8 mouse cellular contexts compared by ENCODE assay signal in the genomic region with DNA sequence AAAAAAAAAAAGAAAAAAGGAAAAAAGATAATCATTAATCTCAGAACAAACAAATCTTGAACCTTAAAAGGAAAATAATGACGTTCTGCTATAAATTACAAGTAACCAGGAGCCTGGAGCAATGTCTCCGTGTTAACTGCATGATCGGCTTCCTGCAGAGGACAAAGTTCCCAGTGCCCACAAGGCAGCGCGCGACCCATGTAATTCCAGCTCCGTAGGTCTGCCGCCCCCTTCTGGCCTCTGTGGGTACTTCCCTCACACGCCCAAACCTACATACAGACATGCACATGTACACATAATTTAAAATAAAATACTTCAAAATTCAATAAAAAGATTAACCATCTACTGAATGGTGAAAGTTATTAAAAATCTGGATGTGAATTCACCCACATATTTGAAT. TPM values are rescaled to one million over a fixed set of nuclear protein-coding genes. Genes with fewer than 3 reads are reported as not detected.
DNase-seq lines count a peak whose midpoint lies in the region; TF ChIP-seq lines count a peak whose summit lies in the region.
"Had no signal": no experiment of that assay in that cellular context is flagged by ENCODE, and none has a peak within 500 bp of the region (broad histone marks: within the 10 kb centered on the region; RNA-seq: fewer than 3 reads in every experiment).

No protein-coding gene starts in this region.

- no peak for TF ChIP-seq POLR2A in lung, adult 2 months (IDR thresholded peaks at IDR 0.05; ENCODE audit: borderline replicate concordance, extremely low read depth, low read depth, low read length)

- DNase-seq in lung, adult 2 months: no peak
- DNase-seq in lung, postnatal 25 days (ENCODE audit: low spot score): no peak
- peak; percentile 86 for DNase-seq in ZHBTc4 (ENCODE audit: low read depth, low spot score)
- DNase-seq in kidney, adult 8-10 months: peak; percentile 12 to 55
- peak; percentile 54 for DNase-seq in testis, postnatal 10 days (ENCODE audit: low spot score)
- no peak for DNase-seq in adrenal gland, postnatal 36 days
- no peak for DNase-seq in ovary, postnatal 14 days (ENCODE audit: low spot score)

- H3K4me1 ChIP-seq in lung, adult 2 months (ENCODE audit: control insufficient read depth, insufficient read depth, low read length): no peaks in the 10 kb centered on the region

- 57% methylated on average over 9 of the region's 9 CpGs for WGBS in lung, adult 2 months

- no peak overlapping the region for H3K4me3 ChIP-seq in lung, adult 2 months (replicated peaks; ENCODE audit: extremely low read depth, low read depth, low read length)
- H3K4me3 ChIP-seq: neural tube, embryonic 13.5 days had no signal

- TF ChIP-seq CTCF in lung, adult 2 months (IDR thresholded peaks at IDR 0.05; ENCODE audit: insufficient read depth, low read length): 0 out of 2 replicates have a peak, but pooled peaks have one; percentile 2

RNA-seq across cellular contexts. Expression of gene E2f7, which starts 39.6 kb away (rescaled TPM):
- polyA plus RNA-seq in lung, adult 2 months (2012; rRNA removed): 0.40 TPM in 2 replicates
- total RNA-seq in adrenal gland, postnatal 36 days (2021): 1 to 10 TPM in 1 of 2 experiments, under 1 TPM in 1; 0.89 to 1.4 TPM

Comparison
In these comparisons a context has a peak if more than half of its experiments do, and no peak if none do; other contexts are left out.
1. DNase-seq: peak in ZHBTc4 (single experiment), kidney, adult 8-10 months (2 of 2) and testis, postnatal 10 days (single experiment); none in lung, adult 2 months (single experiment), lung, postnatal 25 days (single experiment), adrenal gland, postnatal 36 days (0 of 2) and ovary, postnatal 14 days (single experiment).